Mouse (Mus musculus) myocyte (in vitro differentiated cells): ENCODE measurements at regions not wholly inside any gene's neighbourhood (a gene's known extent, or its start where the extent isn't known, plus 50 kb on each side); places are given as distances from the start of the nearest gene placed in this dataset.

Experiments used
- H3K27me3 ChIP-seq: one replicate; pipeline ENCODE4 v1.6.1; 2011; ENCODE audit not compliant: control insufficient read depth, insufficient read depth, insufficient read length
- H3K36me3 ChIP-seq: one replicate; pipeline ENCODE4 v1.6.1; 2011; ENCODE audit not compliant: control insufficient read depth, insufficient read depth
- H3K4me2 ChIP-seq: one replicate; pipeline ENCODE4 v1.6.1; 2011; ENCODE audit warnings: low read depth, control low read depth
- H3K4me3 ChIP-seq: one replicate; pipeline ENCODE4 v1.5.1; 2011; ENCODE audit warnings: mild to moderate bottlenecking, control low read depth, moderate library complexity
- H3K79me2 ChIP-seq: one replicate; pipeline ENCODE4 v1.6.1; 2011; ENCODE audit not compliant: control insufficient read depth, insufficient read depth
- H3ac ChIP-seq: one replicate; pipeline ENCODE4 v1.6.1; 2011; ENCODE audit not compliant: control insufficient read depth, insufficient read length
- CEBPB ChIP-seq: IDR thresholded peaks from 2 replicates; pipeline ENCODE4 v1.6.1; 2011; ENCODE audit warnings: mild to moderate bottlenecking, moderate library complexity; ENCODE audit not compliant: poor library complexity, insufficient read depth, severe bottlenecking
- E2F4 ChIP-seq: IDR thresholded peaks from one replicate; pipeline ENCODE4 v1.6.1; 2011; ENCODE audit warnings: mild to moderate bottlenecking, control low read depth, moderate library complexity; ENCODE audit not compliant: insufficient read depth
- MAX ChIP-seq: IDR thresholded peaks from one replicate; pipeline ENCODE4 v1.6.1; 2011; ENCODE audit warnings: low read depth, mild to moderate bottlenecking, control low read depth
- MYOD1 ChIP-seq, 3 experiments: IDR thresholded peaks; one replicate each; pipeline ENCODE4 v1.6.1; 2011; ENCODE audit warnings: control low read depth in 2 of 3, low read depth in 2 of 3, mild to moderate bottlenecking in 2 of 3, moderate library complexity in 1 of 3; ENCODE audit not compliant: insufficient read length in 2 of 3, control insufficient read depth in 1 of 3
- MYOG ChIP-seq, 3 experiments: IDR thresholded peaks; one replicate each; pipeline ENCODE4 v1.6.1; 2011; ENCODE audit warnings: control low read depth in 2 of 3, low read depth in 2 of 3, mild to moderate bottlenecking in 2 of 3; ENCODE audit not compliant: insufficient read length in 2 of 3, control insufficient read depth in 1 of 3, insufficient read depth in 1 of 3
- POLR2A ChIP-seq: IDR thresholded peaks from one replicate; pipeline ENCODE4 v1.6.1; 2011; ENCODE audit warnings: low read depth, mild to moderate bottlenecking, control low read depth, moderate library complexity; ENCODE audit not compliant: insufficient read length
- POLR2AphosphoS2 ChIP-seq: IDR thresholded peaks from one replicate; pipeline ENCODE4 v1.6.1; 2011; ENCODE audit warnings: low read depth, control low read depth; ENCODE audit not compliant: insufficient read length
- REST ChIP-seq: IDR thresholded peaks from one replicate; pipeline ENCODE4 v1.6.1; 2011; ENCODE audit warnings: mild to moderate bottlenecking, control low read depth, moderate library complexity; ENCODE audit not compliant: insufficient read depth, insufficient read length
- SRF ChIP-seq: IDR thresholded peaks from one replicate; pipeline ENCODE4 v1.6.1; 2011; ENCODE audit warnings: low read depth; ENCODE audit not compliant: control insufficient read depth, insufficient read length
- TCF12 ChIP-seq: IDR thresholded peaks from one replicate; pipeline ENCODE4 v1.6.1; 2011; ENCODE audit warnings: mild to moderate bottlenecking, control low read depth; ENCODE audit not compliant: poor library complexity, insufficient read depth, severe bottlenecking
- TCF3 ChIP-seq: IDR thresholded peaks from one replicate; pipeline ENCODE4 v1.6.1; 2011; ENCODE audit warnings: low read depth, control low read depth; ENCODE audit not compliant: insufficient read length
- USF1 ChIP-seq: IDR thresholded peaks from one replicate; pipeline ENCODE4 v1.6.1; 2011; ENCODE audit warnings: low read depth, mild to moderate bottlenecking, control low read depth, moderate library complexity

GRCm38 (mm10) chr5:102373972-102374755, 107.0 kb upstream of the Arhgap24 start:
- Histone ChIP-seq H3K4me2 (no peak overlapping the region), H3K79me2 (no peaks in the 10 kb centered on the region), H3ac (no peak overlapping the region), H3K27me3 (no peaks in the 10 kb centered on the region), H3K4me3 (no peak overlapping the region), H3K36me3 (no peaks in the 10 kb centered on the region)
- TF ChIP-seq E2F4 (no peak), TCF12 (no peak), MAX (no peak), REST (no peak), SRF (no peak), MYOG (IDR thresholded peaks at IDR 0.05; ENCODE audit: control insufficient read depth in 1 of 3, insufficient read depth in 1 of 3, insufficient read length in 2 of 3, low read depth in 2 of 3) (no peak), MYOD1 (IDR thresholded peaks at IDR 0.05; ENCODE audit: control insufficient read depth in 1 of 3, insufficient read length in 2 of 3, low read depth in 2 of 3) (no peak), CEBPB (no peak), USF1 (no peak), TCF3 (no peak), POLR2A (no peak), POLR2AphosphoS2 (no peak)

- Histone ChIP-seq H3K79me2 (no peaks in the 10 kb centered on the region), H3K36me3 (no peaks in the 10 kb centered on the region), H3K27me3 (no peaks in the 10 kb centered on the region), H3K4me3 (no peak overlapping the region), H3ac (no peak overlapping the region), H3K4me2 (no peak overlapping the region)
- no peak for TF ChIP-seq POLR2AphosphoS2
- no peak for TF ChIP-seq TCF12
- no peak for TF ChIP-seq USF1
- no peak for TF ChIP-seq MYOD1 (IDR thresholded peaks at IDR 0.05; ENCODE audit: control insufficient read depth in 1 of 3, insufficient read length in 2 of 3, low read depth in 2 of 3)
- TF ChIP-seq CEBPB: no peak
- TF ChIP-seq REST: no peak
- TF ChIP-seq TCF3: no peak
- no peak for TF ChIP-seq POLR2A
- TF ChIP-seq MYOG (IDR thresholded peaks at IDR 0.05; ENCODE audit: control insufficient read depth in 1 of 3, insufficient read depth in 1 of 3, insufficient read length in 2 of 3, low read depth in 2 of 3): no peak
- no peak for TF ChIP-seq MAX
- TF ChIP-seq E2F4: no peak
Observed at GRCm38 (mm10) chr5:102375339-102375738, 105.9 kb upstream of the Arhgap24 start.

GRCm38 (mm10) chr5:102393941-102394340, 87.2 kb upstream of the Arhgap24 start:
- Histone ChIP-seq H3K4me2 (no peak overlapping the region), H3K27me3 (peaks cover 3% of the 10 kb centered on the region), H3K36me3 (no peaks in the 10 kb centered on the region), H3K79me2 (no peaks in the 10 kb centered on the region), H3ac (no peak overlapping the region), H3K4me3 (no peak overlapping the region)
- no peak for TF ChIP-seq TCF3
- no peak for TF ChIP-seq SRF
- no peak for TF ChIP-seq POLR2AphosphoS2
- TF ChIP-seq MYOG (IDR thresholded peaks at IDR 0.05; ENCODE audit: control insufficient read depth in 1 of 3, insufficient read depth in 1 of 3, insufficient read length in 2 of 3, low read depth in 2 of 3): no peak
- no peak for TF ChIP-seq USF1
- TF ChIP-seq MYOD1 (IDR thresholded peaks at IDR 0.05; ENCODE audit: control insufficient read depth in 1 of 3, insufficient read length in 2 of 3, low read depth in 2 of 3): no peak
- no peak for TF ChIP-seq TCF12
- TF ChIP-seq MAX: no peak
- TF ChIP-seq E2F4: no peak

- Histone ChIP-seq H3K79me2 (no peaks in the 10 kb centered on the region), H3K36me3 (no peaks in the 10 kb centered on the region), H3K27me3 (no peaks in the 10 kb centered on the region), H3ac (no peak overlapping the region), H3K4me2 (no peak overlapping the region), H3K4me3 (no peak overlapping the region)
- TF ChIP-seq POLR2A (no peak), SRF (no peak), MYOD1 (IDR thresholded peaks at IDR 0.05; ENCODE audit: control insufficient read depth in 1 of 3, insufficient read length in 2 of 3, low read depth in 2 of 3) (no peak), MAX (no peak), USF1 (no peak), CEBPB (no peak), TCF12 (no peak)
Observed at GRCm38 (mm10) chr5:102395608-102396146, 85.5 kb upstream of the Arhgap24 start.

GRCm38 (mm10) chr5:102399006-102399405, 82.2 kb upstream of the Arhgap24 start:
- H3K27me3 ChIP-seq: no peaks in the 10 kb centered on the region
- H3K4me2 ChIP-seq: no peak overlapping the region
- no peak overlapping the region for H3K4me3 ChIP-seq
- H3ac ChIP-seq: no peak overlapping the region
- no peak for TF ChIP-seq TCF3
- no peaks in the 10 kb centered on the region for H3K36me3 ChIP-seq
- H3K79me2 ChIP-seq: no peaks in the 10 kb centered on the region
